8 mouse cellular contexts compared by ENCODE assay signal in the genomic region with DNA sequence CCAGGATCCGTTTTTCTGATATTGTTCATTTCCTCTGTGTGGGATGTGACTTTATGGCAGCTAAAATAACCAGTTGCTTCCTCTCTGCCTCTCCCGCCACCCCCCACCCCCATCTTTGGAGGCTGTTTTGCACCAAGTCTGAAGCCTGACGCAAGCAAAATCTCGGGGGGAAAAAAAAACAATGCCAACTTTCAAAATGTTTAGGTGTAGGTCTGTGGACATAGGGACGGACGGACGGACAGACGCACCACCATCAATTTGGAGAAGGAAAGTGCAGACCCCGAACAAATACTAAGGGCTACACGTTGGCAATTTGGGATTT. TPM values are rescaled to one million over a fixed set of nuclear protein-coding genes. Genes with fewer than 3 reads are reported as not detected.
DNase-seq lines count a peak whose midpoint lies in the region; ATAC-seq and TF ChIP-seq lines count a peak whose summit lies in the region.

No protein-coding gene starts in this region.

- H3K4me2 ChIP-seq in lung, embryonic 14.5 days, result peak overlapping the region; percentile 75

- H3K27ac ChIP-seq in lung, embryonic 14.5 days (ENCODE audit: low read depth), result peak overlapping the region; percentile 33; the same call in 1 of the 2 replicates
- H3K27ac ChIP-seq in small intestine, adult 2 months (ENCODE audit: insufficient read depth, low read depth, low read length), result peak overlapping the region; percentile 31; the same call in 1 of the 2 replicates

- 5% methylated on average over 10 of the region's 10 CpGs for WGBS in lung, embryonic 14.5 days
- 25% methylated on average over 10 of the region's 10 CpGs for WGBS in small intestine, adult 2 months

- H3K9me3 ChIP-seq in erythroblast, embryonic 14.5 days (ENCODE audit: control insufficient read depth, low read length), result peaks cover 13% of the 10 kb centered on the region; the same call in 1 of the 2 replicates
- H3K9me3 ChIP-seq in lung, embryonic 14.5 days (ENCODE audit: low read depth, low read length), result no peaks in the 10 kb centered on the region

- TF ChIP-seq CTCF in lung, embryonic 14.5 days (IDR thresholded peaks at IDR 0.05; ENCODE audit: low read depth), result no peak
- TF ChIP-seq CTCF in small intestine, adult 2 months (IDR thresholded peaks at IDR 0.05; ENCODE audit: extremely low read depth, insufficient read length, insufficient replicate concordance, low read depth, low read length), result no peak

- peaks cover 74% of the 10 kb centered on the region for H3K27me3 ChIP-seq in erythroblast, embryonic 14.5 days (ENCODE audit: control insufficient read depth)
- peaks cover 72% of the 10 kb centered on the region for H3K27me3 ChIP-seq in lung, embryonic 14.5 days (ENCODE audit: insufficient read depth, low read length)
- peaks cover 55% of the 10 kb centered on the region for H3K27me3 ChIP-seq in small intestine, adult 2 months (ENCODE audit: control insufficient read depth, insufficient read depth, low read length)

- H3K4me3 ChIP-seq in erythroblast, embryonic 14.5 days (replicated peaks), result peak overlapping the region; percentile 63
- peak overlapping the region; percentile 56 for H3K4me3 ChIP-seq in lung, embryonic 14.5 days (ENCODE audit: low read depth, low read length)
- H3K4me3 ChIP-seq in small intestine, adult 2 months (ENCODE audit: low read depth, low read length), result peak overlapping the region; percentile 28

- DNase-seq in lung, embryonic 14.5 days, result no peak
- no peak for DNase-seq in lung, postnatal 25 days (ENCODE audit: low spot score)
- peak; percentile 31 to 55 for DNase-seq in kidney, postnatal 4 days
- no peak for DNase-seq in embryo, embryonic 9.5 days (ENCODE audit: extremely low spot score)
- DNase-seq in spleen, postnatal 36 days (ENCODE audit: low spot score in 2 of 2), result no peak

- no peak overlapping the region for H3K9ac ChIP-seq in lung, embryonic 14.5 days

- no peak for ATAC-seq in erythroblast, adult 5-6 weeks (replicated peaks; ENCODE audit: low FRiP score, poor library complexity, severe bottlenecking)
- no peak; the same call in 1 of the 2 replicates for ATAC-seq in lung, embryonic 14.5 days (ENCODE audit: insufficient read depth)

- H3K36me3 ChIP-seq in erythroblast, embryonic 14.5 days (ENCODE audit: control insufficient read depth), result no peaks in the 10 kb centered on the region
- H3K36me3 ChIP-seq in lung, embryonic 14.5 days (ENCODE audit: insufficient read depth), result no peaks in the 10 kb centered on the region
- 0 out of 2 replicates have a peak, but pooled peaks cover 3% of the 10 kb centered on the region for H3K36me3 ChIP-seq in small intestine, adult 2 months (ENCODE audit: control insufficient read depth, insufficient read depth, low read length)

- H3K4me1 ChIP-seq in erythroblast, embryonic 14.5 days (ENCODE audit: control insufficient read depth), result peaks cover 19% of the 10 kb centered on the region
- no peaks in the 10 kb centered on the region for H3K4me1 ChIP-seq in lung, embryonic 14.5 days (ENCODE audit: insufficient read depth)
- H3K4me1 ChIP-seq in small intestine, adult 2 months (ENCODE audit: control insufficient read depth, insufficient read depth, insufficient read length, low read length), result peaks cover 8% of the 10 kb centered on the region

- no peak for TF ChIP-seq POLR2A in small intestine, adult 2 months (IDR thresholded peaks at IDR 0.05; ENCODE audit: low read depth, low read length)

RNA-seq across cellular contexts. Expression of a gene that starts 1.2 kb away (rescaled TPM):
- 0.22 and 0.34 TPM in 2 replicates for polyA plus RNA-seq in erythroblast, embryonic 14.5 days (2012)
- total RNA-seq in erythroblast, adult 5-6 weeks (2015; ENCODE audit: low replicate concordance), result 25.1 and 27.3 TPM in 2 replicates
- total RNA-seq in erythroblast, adult 5-6 weeks (2017; ENCODE audit: low replicate concordance), result 5.1 and 6.0 TPM in 2 replicates
- 27.6 and 28.1 TPM in 2 replicates for polyA plus RNA-seq in lung, embryonic 14.5 days (2014; fragmentation: Nextera tagmentation; extraction: Ambion mirVana)
- polyA plus RNA-seq in small intestine, adult 2 months (2012; rRNA removed), result 7.6 and 9.4 TPM in 2 replicates

RNA-seq across cellular contexts. Expression of a gene that starts 59.6 kb away (rescaled TPM):
- 0.93 and 1.1 TPM in 2 replicates for polyA plus RNA-seq in erythroblast, embryonic 14.5 days (2012)
- total RNA-seq in erythroblast, adult 5-6 weeks (2015; ENCODE audit: low replicate concordance), result 65.3 and 69.0 TPM in 2 replicates
- 103 and 108 TPM in 2 replicates for total RNA-seq in erythroblast, adult 5-6 weeks (2017; ENCODE audit: low replicate concordance)
- polyA plus RNA-seq in lung, embryonic 14.5 days (2014; fragmentation: Nextera tagmentation; extraction: Ambion mirVana), result 87.4 and 87.5 TPM in 2 replicates
- 0.44 and 1.4 TPM in 2 replicates for polyA plus RNA-seq in small intestine, adult 2 months (2012; rRNA removed)

Comparison
In these comparisons a context has a peak if more than half of its experiments do, and no peak if none do; other contexts are left out.
1. DNase-seq: peak in kidney, postnatal 4 days (2 of 2); none in lung, embryonic 14.5 days (single experiment), lung, postnatal 25 days (single experiment), embryo, embryonic 9.5 days (single experiment) and spleen, postnatal 36 days (0 of 2).
2. RNA of a gene that starts 59.6 kb away (polyA plus RNA-seq): 87.4 to 87.5 TPM in lung, embryonic 14.5 days; 0.44 to 1.4 TPM in small intestine, adult 2 months and 0.93 to 1.1 TPM in erythroblast, embryonic 14.5 days; every median in the first group is over 10 times any median in the second.
3. Peak in every context shown above with its lines, with median percentiles within 50 percentile points of each other: H3K4me3 ChIP-seq.